Mouse (Mus musculus): ENCODE data around the gene Vmn2r89.
"Not testable (repeated sequence)": the region's sequence is repeated elsewhere in the genome, so short reads cannot be mapped to it uniquely, and the experiment has no call there.

Vmn2r89 gene

DNA sequence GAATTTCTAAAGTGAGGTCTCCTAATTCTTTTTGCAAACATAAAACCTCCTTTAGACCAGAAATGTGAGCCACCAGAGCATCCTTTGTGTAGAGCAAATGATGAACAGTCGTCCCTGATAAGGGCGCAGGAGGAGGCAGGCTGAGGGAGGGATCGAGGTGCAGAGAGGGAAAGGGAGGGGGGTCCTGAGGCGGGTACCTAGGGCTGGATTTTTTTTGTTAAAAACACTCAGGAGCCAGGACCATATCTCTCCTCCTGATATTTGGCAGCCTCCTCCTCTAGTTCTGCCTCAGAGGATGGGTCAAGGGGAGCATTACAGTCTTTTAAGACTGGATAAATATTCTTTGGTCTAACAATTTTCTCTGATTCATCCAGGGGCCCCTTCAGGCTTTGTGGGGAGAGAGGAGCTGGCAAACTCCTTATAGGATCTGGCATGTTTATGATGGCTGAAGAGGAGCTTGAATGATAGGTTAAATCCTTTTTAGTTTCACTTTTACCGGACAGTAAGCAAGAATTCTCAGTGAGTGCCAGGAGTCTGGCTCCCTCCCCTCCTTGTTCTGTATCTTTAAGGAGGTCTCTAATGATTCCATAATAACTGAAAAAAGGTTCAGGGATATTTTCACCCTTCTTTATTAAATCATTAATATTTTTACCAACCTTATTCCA is 30.5 kb downstream of the Vmn2r89 start:
- H3K9me3 ChIP-seq (ENCODE audit: low read length): no peaks in the 10 kb centered on the region
- H3K4me1 ChIP-seq (replicated peaks; ENCODE audit: low read depth, low read length): peaks cover 4% of the 10 kb centered on the region; the same call in 1 of the 2 replicates

GRCm38 (mm10) chr14:51482971-51483381 is 31.3 kb downstream of the Vmn2r89 start:
- not testable (repeated sequence) for H3K36me3 ChIP-seq (ENCODE audit: insufficient read depth, low read length); H3K9me3 ChIP-seq (ENCODE audit: low read length); H3K4me3 ChIP-seq (replicated peaks; ENCODE audit: low read length); H3K4me1 ChIP-seq (replicated peaks; ENCODE audit: low read depth, low read length); H3K27me3 ChIP-seq (ENCODE audit: insufficient read depth, low read length)

More for the DNA sequence above, 30.5 kb downstream of the Vmn2r89 start:
- no peaks in the 10 kb centered on the region for H3K27me3 ChIP-seq (ENCODE audit: insufficient read depth, low read length)
- no peak for TF ChIP-seq NANOG (IDR thresholded peaks at IDR 0.05; ENCODE audit: borderline replicate concordance, low read length)
- TF ChIP-seq CTCF (conservative IDR thresholded peaks at IDR 0.05; ENCODE audit: low read length): no peak
- no peak for TF ChIP-seq POU5F1 (IDR thresholded peaks at IDR 0.05; ENCODE audit: borderline replicate concordance, low read length)
- no peak overlapping the region for H3K4me3 ChIP-seq (replicated peaks; ENCODE audit: low read length)
- H3K36me3 ChIP-seq (ENCODE audit: insufficient read depth, low read length): no peaks in the 10 kb centered on the region

DNA sequence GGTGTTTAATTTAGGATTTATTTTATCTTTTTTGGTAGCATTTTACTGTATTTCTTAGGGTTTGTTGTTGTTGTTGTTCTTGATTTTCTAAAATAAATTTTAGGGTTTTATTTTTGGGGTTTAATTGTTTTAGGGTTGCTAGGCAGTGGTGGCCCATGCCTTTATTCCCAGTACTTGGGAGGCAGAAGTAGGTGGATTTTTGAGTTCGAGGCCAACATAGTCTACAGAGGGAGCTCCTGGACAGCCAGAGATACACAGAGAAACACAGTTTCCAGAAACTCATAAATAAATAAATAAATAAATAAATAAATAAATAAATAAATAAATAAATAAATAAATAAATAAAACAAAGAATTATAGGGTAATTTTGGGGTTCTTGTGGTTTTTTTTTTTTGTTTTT is 32.0 kb downstream of the Vmn2r89 start:
- Histone ChIP-seq H3K9me3 (ENCODE audit: low read length) (no peaks in the 10 kb centered on the region), H3K4me1 (replicated peaks; ENCODE audit: low read depth, low read length) (peaks cover 4% of the 10 kb centered on the region; the same call in 1 of the 2 replicates), H3K27me3 (ENCODE audit: insufficient read depth, low read length) (no peaks in the 10 kb centered on the region), H3K4me3 (replicated peaks; ENCODE audit: low read length) (no peak overlapping the region), H3K36me3 (ENCODE audit: insufficient read depth, low read length) (no peaks in the 10 kb centered on the region)
- TF ChIP-seq NANOG (IDR thresholded peaks at IDR 0.05; ENCODE audit: borderline replicate concordance, low read length) (no peak), CTCF (conservative IDR thresholded peaks at IDR 0.05; ENCODE audit: low read length) (no peak), POU5F1 (IDR thresholded peaks at IDR 0.05; ENCODE audit: borderline replicate concordance, low read length) (no peak)

GRCm38 (mm10) chr14:51486111-51486510 is 34.5 kb downstream of the Vmn2r89 start:
- TF ChIP-seq NANOG (IDR thresholded peaks at IDR 0.05; ENCODE audit: borderline replicate concordance, low read length): no peak
- TF ChIP-seq POU5F1 (IDR thresholded peaks at IDR 0.05; ENCODE audit: borderline replicate concordance, low read length): no peak
- no peak for TF ChIP-seq CTCF (conservative IDR thresholded peaks at IDR 0.05; ENCODE audit: low read length)
- H3K36me3 ChIP-seq (ENCODE audit: insufficient read depth, low read length): no peaks in the 10 kb centered on the region
- no peaks in the 10 kb centered on the region for H3K27me3 ChIP-seq (ENCODE audit: insufficient read depth, low read length)
- no peaks in the 10 kb centered on the region for H3K9me3 ChIP-seq (ENCODE audit: low read length)
- 0 out of 2 replicates have a peak, but pooled peaks cover under 1% of the 10 kb centered on the region for H3K4me1 ChIP-seq (replicated peaks; ENCODE audit: low read depth, low read length)
- H3K4me3 ChIP-seq (replicated peaks; ENCODE audit: low read length): no peak overlapping the region

- TF ChIP-seq POU5F1 (IDR thresholded peaks at IDR 0.05; ENCODE audit: borderline replicate concordance, low read length) (no peak), NANOG (IDR thresholded peaks at IDR 0.05; ENCODE audit: borderline replicate concordance, low read length) (no peak), CTCF (conservative IDR thresholded peaks at IDR 0.05; ENCODE audit: low read length) (no peak)
- Histone ChIP-seq H3K36me3 (ENCODE audit: insufficient read depth, low read length) (no peaks in the 10 kb centered on the region), H3K9me3 (ENCODE audit: low read length) (no peaks in the 10 kb centered on the region), H3K4me3 (replicated peaks; ENCODE audit: low read length) (no peak overlapping the region), H3K27me3 (ENCODE audit: insufficient read depth, low read length) (no peaks in the 10 kb centered on the region), H3K4me1 (replicated peaks; ENCODE audit: low read depth, low read length) (no peaks in the 10 kb centered on the region)
Observed at GRCm38 (mm10) chr14:51495781-51496180, 44.1 kb downstream of the Vmn2r89 start.

- Histone ChIP-seq H3K27me3 (ENCODE audit: insufficient read depth, low read length) (no peaks in the 10 kb centered on the region), H3K4me3 (replicated peaks; ENCODE audit: low read length) (no peak overlapping the region), H3K4me1 (replicated peaks; ENCODE audit: low read depth, low read length) (no peaks in the 10 kb centered on the region), H3K9me3 (ENCODE audit: low read length) (no peaks in the 10 kb centered on the region), H3K36me3 (ENCODE audit: insufficient read depth, low read length) (no peaks in the 10 kb centered on the region)
- TF ChIP-seq CTCF (conservative IDR thresholded peaks at IDR 0.05; ENCODE audit: low read length): no peak
- no peak for TF ChIP-seq POU5F1 (IDR thresholded peaks at IDR 0.05; ENCODE audit: borderline replicate concordance, low read length)
- no peak for TF ChIP-seq NANOG (IDR thresholded peaks at IDR 0.05; ENCODE audit: borderline replicate concordance, low read length)
Observed at GRCm38 (mm10) chr14:51496955-51497354, 45.3 kb downstream of the Vmn2r89 start.

GRCm38 (mm10) chr14:51497958-51498357 is 46.3 kb downstream of the Vmn2r89 start:
- Histone ChIP-seq H3K36me3 (ENCODE audit: insufficient read depth, low read length) (no peaks in the 10 kb centered on the region), H3K4me1 (replicated peaks; ENCODE audit: low read depth, low read length) (no peaks in the 10 kb centered on the region), H3K4me3 (replicated peaks; ENCODE audit: low read length) (no peak overlapping the region), H3K9me3 (ENCODE audit: low read length) (no peaks in the 10 kb centered on the region), H3K27me3 (ENCODE audit: insufficient read depth, low read length) (no peaks in the 10 kb centered on the region)
- TF ChIP-seq CTCF (conservative IDR thresholded peaks at IDR 0.05; ENCODE audit: low read length) (no peak), NANOG (IDR thresholded peaks at IDR 0.05; ENCODE audit: borderline replicate concordance, low read length) (no peak), POU5F1 (IDR thresholded peaks at IDR 0.05; ENCODE audit: borderline replicate concordance, low read length) (no peak)

GRCm38 (mm10) chr14:51499707-51500275 is 48.1 kb downstream of the Vmn2r89 start:
- Histone ChIP-seq H3K4me3 (replicated peaks; ENCODE audit: low read length) (no peak overlapping the region), H3K9me3 (ENCODE audit: low read length) (no peaks in the 10 kb centered on the region), H3K4me1 (replicated peaks; ENCODE audit: low read depth, low read length) (no peaks in the 10 kb centered on the region), H3K36me3 (ENCODE audit: insufficient read depth, low read length) (no peaks in the 10 kb centered on the region), H3K27me3 (ENCODE audit: insufficient read depth, low read length) (no peaks in the 10 kb centered on the region)
- TF ChIP-seq NANOG (IDR thresholded peaks at IDR 0.05; ENCODE audit: borderline replicate concordance, low read length) (no peak), POU5F1 (IDR thresholded peaks at IDR 0.05; ENCODE audit: borderline replicate concordance, low read length) (no peak)

- H3K4me1 ChIP-seq (replicated peaks; ENCODE audit: low read depth, low read length): no peaks in the 10 kb centered on the region
- TF ChIP-seq POU5F1 (IDR thresholded peaks at IDR 0.05; ENCODE audit: borderline replicate concordance, low read length): no peak
- TF ChIP-seq NANOG (IDR thresholded peaks at IDR 0.05; ENCODE audit: borderline replicate concordance, low read length): no peak
- no peak for TF ChIP-seq CTCF (conservative IDR thresholded peaks at IDR 0.05; ENCODE audit: low read length)
Observed at GRCm38 (mm10) chr14:51500461-51500860, 48.8 kb downstream of the Vmn2r89 start.

More at GRCm38 (mm10) chr14:51500461-51500860, 48.8 kb downstream of the Vmn2r89 start:
- Histone ChIP-seq H3K9me3 (ENCODE audit: low read length) (no peaks in the 10 kb centered on the region), H3K27me3 (ENCODE audit: insufficient read depth, low read length) (no peaks in the 10 kb centered on the region), H3K4me3 (replicated peaks; ENCODE audit: low read length) (no peak overlapping the region), H3K36me3 (ENCODE audit: insufficient read depth, low read length) (no peaks in the 10 kb centered on the region)
